Mouse (Mus musculus): ENCODE data around the gene P4hb. TPM values are rescaled to one million over a fixed set of nuclear protein-coding genes. Genes with fewer than 3 reads are reported as not detected.

The P4hb gene
- polyA plus RNA-seq, 1 experiment = 519 TPM

GRCm38 (mm10) chr11:120612763-120613162 lies 39.7 kb upstream of the P4hb start:
- TF ChIP-seq CTCF (IDR thresholded peaks at IDR 0.05; ENCODE audit: control insufficient read depth, insufficient read depth, insufficient read length) (peak; percentile 93), CEBPB (IDR thresholded peaks at IDR 0.05; ENCODE audit: low read depth) (no peak), USF1 (IDR thresholded peaks at IDR 0.05; ENCODE audit: low read depth) (no peak), MYOG (IDR thresholded peaks at IDR 0.05; ENCODE audit: control insufficient read depth, extremely low read depth, insufficient read length) (no peak), MAX (IDR thresholded peaks at IDR 0.05) (no peak)

GRCm38 (mm10) chr11:120610477-120611046 lies 37.5 kb upstream of the P4hb start:
- Histone ChIP-seq H3ac (ENCODE audit: control insufficient read depth, insufficient read length, low read depth) (no peak overlapping the region), H3K4me3 (ENCODE audit: insufficient read depth, poor library complexity, severe bottlenecking) (no peak overlapping the region), H3K36me3 (ENCODE audit: control insufficient read depth, insufficient read depth) (peaks cover 45% of the 10 kb centered on the region), H3K27me3 (ENCODE audit: control insufficient read depth, insufficient read depth, insufficient read length) (no peaks in the 10 kb centered on the region), H3K79me2 (ENCODE audit: control insufficient read depth, insufficient read depth) (peaks cover 7% of the 10 kb centered on the region), H3K79me3 (ENCODE audit: low read depth) (peaks cover 5% of the 10 kb centered on the region)
- TF ChIP-seq CTCF (IDR thresholded peaks at IDR 0.05; ENCODE audit: control insufficient read depth, insufficient read depth, insufficient read length) = no peak
- no peak for TF ChIP-seq USF1 (IDR thresholded peaks at IDR 0.05; ENCODE audit: low read depth)
- TF ChIP-seq CEBPB (IDR thresholded peaks at IDR 0.05; ENCODE audit: low read depth) = no peak
- no peak for TF ChIP-seq MYOG (IDR thresholded peaks at IDR 0.05; ENCODE audit: control insufficient read depth, extremely low read depth, insufficient read length)
- no peak for TF ChIP-seq MAX (IDR thresholded peaks at IDR 0.05)
- no peak for TF ChIP-seq MYOD1 (IDR thresholded peaks at IDR 0.05; ENCODE audit: control insufficient read depth, insufficient read length, low read depth)
- no peak for TF ChIP-seq FOSL1 (IDR thresholded peaks at IDR 0.05; ENCODE audit: insufficient read depth, low read length, poor library complexity, severe bottlenecking)

More at GRCm38 (mm10) chr11:120612763-120613162, 39.7 kb upstream of the P4hb start:
- Histone ChIP-seq H3K79me2 (ENCODE audit: control insufficient read depth, insufficient read depth) (peaks cover 28% of the 10 kb centered on the region), H3K27me3 (ENCODE audit: control insufficient read depth, insufficient read depth, insufficient read length) (no peaks in the 10 kb centered on the region), H3K79me3 (ENCODE audit: low read depth) (peaks cover 18% of the 10 kb centered on the region), H3K36me3 (ENCODE audit: control insufficient read depth, insufficient read depth) (peaks cover 40% of the 10 kb centered on the region), H3ac (ENCODE audit: control insufficient read depth, insufficient read length, low read depth) (no peak overlapping the region), H3K4me3 (ENCODE audit: insufficient read depth, poor library complexity, severe bottlenecking) (no peak overlapping the region)

- no peaks in the 10 kb centered on the region for H3K79me2 ChIP-seq (ENCODE audit: control insufficient read depth, insufficient read depth)
- H3K36me3 ChIP-seq (ENCODE audit: control insufficient read depth, insufficient read depth) = peaks cover 42% of the 10 kb centered on the region
- H3K27me3 ChIP-seq (ENCODE audit: control insufficient read depth, insufficient read depth, insufficient read length) = no peaks in the 10 kb centered on the region
- TF ChIP-seq CTCF (IDR thresholded peaks at IDR 0.05; ENCODE audit: control insufficient read depth, insufficient read depth, insufficient read length) (no peak), MYOG (IDR thresholded peaks at IDR 0.05; ENCODE audit: control insufficient read depth, extremely low read depth, insufficient read length) (no peak), USF1 (IDR thresholded peaks at IDR 0.05; ENCODE audit: low read depth) (no peak), CEBPB (IDR thresholded peaks at IDR 0.05; ENCODE audit: low read depth) (no peak), FOSL1 (IDR thresholded peaks at IDR 0.05; ENCODE audit: insufficient read depth, low read length, poor library complexity, severe bottlenecking) (no peak), MYOD1 (IDR thresholded peaks at IDR 0.05; ENCODE audit: control insufficient read depth, insufficient read length, low read depth) (no peak), MAX (IDR thresholded peaks at IDR 0.05) (no peak)
- no peaks in the 10 kb centered on the region for H3K79me3 ChIP-seq (ENCODE audit: low read depth)
- H3ac ChIP-seq (ENCODE audit: control insufficient read depth, insufficient read length, low read depth) = no peak overlapping the region
- H3K4me3 ChIP-seq (ENCODE audit: insufficient read depth, poor library complexity, severe bottlenecking) = no peak overlapping the region
These were observed 36.2 kb upstream of the P4hb start for GRCm38 (mm10) chr11:120609250-120609649.

DNA sequence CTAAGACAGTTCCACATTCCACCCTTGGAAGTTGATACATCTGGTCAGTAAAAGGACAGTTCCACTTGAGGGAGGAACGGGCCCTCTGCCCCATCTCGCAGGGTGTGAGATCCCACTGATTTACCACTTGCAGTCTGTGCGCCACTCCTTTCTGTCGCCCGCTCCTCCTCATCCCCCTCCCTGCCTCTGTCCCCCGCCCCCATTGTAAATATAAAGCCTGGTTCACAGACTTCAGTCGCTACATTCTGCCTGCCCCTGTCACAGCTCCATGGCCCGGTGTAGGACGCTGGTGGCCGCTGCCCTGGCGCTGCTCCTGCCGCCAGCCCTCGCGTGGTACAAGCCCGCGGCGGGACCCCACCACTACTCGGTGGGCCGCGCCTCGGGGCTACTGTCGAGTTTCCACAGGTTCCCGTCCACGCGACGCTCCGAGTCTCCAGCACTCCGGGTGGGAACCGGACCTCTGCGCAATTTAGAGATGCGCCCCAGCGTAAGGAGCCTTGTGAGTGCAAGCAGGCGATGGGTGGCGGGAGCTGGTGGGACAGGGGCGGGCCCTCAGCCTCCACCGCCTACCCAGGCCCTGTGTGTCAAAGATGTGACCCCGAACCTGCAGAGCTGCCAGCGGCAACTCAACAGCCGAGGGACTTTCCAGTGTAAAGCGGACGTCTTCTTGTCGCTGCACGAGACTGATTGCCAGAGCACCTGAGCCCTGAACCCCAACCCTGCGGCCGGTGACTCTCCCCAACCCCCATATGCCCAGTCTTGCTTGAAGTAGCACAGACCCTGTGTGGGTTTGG lies 35.4 kb upstream of the P4hb start, which contains the start of gene Npb:
TSS of gene Npb (plus strand) at position 237 of the 794 bp plus-strand sequence.
- Histone ChIP-seq H3K79me3 (ENCODE audit: low read depth) (no peaks in the 10 kb centered on the region), H3K36me3 (ENCODE audit: control insufficient read depth, insufficient read depth) (peaks cover 48% of the 10 kb centered on the region)

GRCm38 (mm10) chr11:120606764-120607163 lies 33.7 kb upstream of the P4hb start:
- H3ac ChIP-seq (ENCODE audit: control insufficient read depth, insufficient read length, low read depth) = no peak overlapping the region
- peaks cover 47% of the 10 kb centered on the region for H3K36me3 ChIP-seq (ENCODE audit: control insufficient read depth, insufficient read depth)
- no peaks in the 10 kb centered on the region for H3K79me3 ChIP-seq (ENCODE audit: low read depth)
- H3K79me2 ChIP-seq (ENCODE audit: control insufficient read depth, insufficient read depth) = no peaks in the 10 kb centered on the region
- no peaks in the 10 kb centered on the region for H3K27me3 ChIP-seq (ENCODE audit: control insufficient read depth, insufficient read depth, insufficient read length)
- H3K4me3 ChIP-seq (ENCODE audit: insufficient read depth, poor library complexity, severe bottlenecking) = no peak overlapping the region
- no peak for TF ChIP-seq MYOG (IDR thresholded peaks at IDR 0.05; ENCODE audit: control insufficient read depth, extremely low read depth, insufficient read length)
- no peak for TF ChIP-seq MAX (IDR thresholded peaks at IDR 0.05)
- no peak for TF ChIP-seq CEBPB (IDR thresholded peaks at IDR 0.05; ENCODE audit: low read depth)
- TF ChIP-seq USF1 (IDR thresholded peaks at IDR 0.05; ENCODE audit: low read depth) = no peak
- TF ChIP-seq MYOD1 (IDR thresholded peaks at IDR 0.05; ENCODE audit: control insufficient read depth, insufficient read length, low read depth) = no peak
- TF ChIP-seq FOSL1 (IDR thresholded peaks at IDR 0.05; ENCODE audit: insufficient read depth, low read length, poor library complexity, severe bottlenecking) = no peak
- TF ChIP-seq CTCF (IDR thresholded peaks at IDR 0.05; ENCODE audit: control insufficient read depth, insufficient read depth, insufficient read length) = no peak

More for the DNA sequence above, 35.4 kb upstream of the P4hb start, which contains the start of gene Npb:
- Histone ChIP-seq H3K4me3 (ENCODE audit: insufficient read depth, poor library complexity, severe bottlenecking) (no peak within 1 kb of the TSS), H3K79me2 (ENCODE audit: control insufficient read depth, insufficient read depth) (no peaks in the 10 kb centered on the region), H3ac (ENCODE audit: control insufficient read depth, insufficient read length, low read depth) (no peak within 1 kb of the TSS), H3K27me3 (ENCODE audit: control insufficient read depth, insufficient read depth, insufficient read length) (no peaks in the 10 kb centered on the region)
- no peak for TF ChIP-seq MYOG (IDR thresholded peaks at IDR 0.05; ENCODE audit: control insufficient read depth, extremely low read depth, insufficient read length)
- no peak for TF ChIP-seq USF1 (IDR thresholded peaks at IDR 0.05; ENCODE audit: low read depth)
- no peak for TF ChIP-seq FOSL1 (IDR thresholded peaks at IDR 0.05; ENCODE audit: insufficient read depth, low read length, poor library complexity, severe bottlenecking)
- TF ChIP-seq MAX (IDR thresholded peaks at IDR 0.05) = no peak
- no peak for TF ChIP-seq CTCF (IDR thresholded peaks at IDR 0.05; ENCODE audit: control insufficient read depth, insufficient read depth, insufficient read length)
- TF ChIP-seq CEBPB (IDR thresholded peaks at IDR 0.05; ENCODE audit: low read depth) = no peak
- TF ChIP-seq MYOD1 (IDR thresholded peaks at IDR 0.05; ENCODE audit: control insufficient read depth, insufficient read length, low read depth) = no peak

Data from C2C12 (cell line).